Mouse (Mus musculus) kidney, adult 2 months (tissue): ENCODE data around the gene Utp3.

Experiments
- CTCF ChIP-seq: fragments of 200-500 bp; conservative IDR thresholded peaks from 2 replicates; pipeline ENCODE4 v1.5.1; 2011; ENCODE audit warnings: low read depth, mild to moderate bottlenecking, control low read depth, low read length, moderate library complexity, mixed read lengths; ENCODE audit not compliant: insufficient read depth, insufficient read length
- POLR2A ChIP-seq: fragments of 200-500 bp; IDR thresholded peaks from one replicate; pipeline ENCODE4 v1.6.1; 2011; ENCODE audit warnings: low read depth, low read length, control low read depth

GRCm38 (mm10) chr5:88508990-88509389 lies 45.3 kb upstream of the Utp3 start:
- TF ChIP-seq POLR2A (no peak), CTCF (no peak)
